Mouse (Mus musculus) gastrocnemius, postnatal 25 days (tissue): ENCODE data around the gene Grap. TPM values are rescaled to one million over a fixed set of nuclear protein-coding genes. Genes with fewer than 3 reads are reported as not detected.

Source experiments
- DNase-seq: peaks from one replicate; pipeline ENCODE4 v3.0.0; 2022
- total RNA-seq, 2 experiments: library from RNA; stranded (reverse); gene quantifications; 1 replicate in 1 of 2; 2 replicates in 1 of 2; pipeline ENCODE4 v1.2.3; 2021

Grap gene
- total RNA-seq, 2 experiments from 2014 or later: 4.0 to 5.9 TPM

- DNase-seq: no peak
Measured at GRCm38 (mm10) chr11:61656148-61656850, 3.2 kb downstream of the Grap start.

DNA sequence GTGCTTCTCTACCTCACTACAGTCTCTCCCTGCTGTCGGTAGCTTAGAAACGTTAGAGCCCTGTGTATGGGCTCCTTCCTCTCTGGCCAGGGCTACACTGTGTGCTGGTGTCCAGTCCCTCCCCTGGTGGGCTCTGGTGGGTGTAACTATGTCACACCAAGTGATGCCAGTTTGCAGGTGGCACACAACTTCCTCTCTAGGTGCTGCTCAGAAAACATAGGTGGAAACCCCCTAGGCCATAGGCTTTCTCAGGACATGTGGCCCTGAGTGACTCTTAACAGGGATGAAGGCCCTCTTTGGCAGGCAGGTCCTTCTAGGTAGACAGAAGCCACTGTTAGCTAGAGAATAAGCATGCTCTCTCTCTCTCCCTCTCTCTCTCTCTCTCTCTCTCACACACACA is 4.4 kb downstream of the Grap start:
- no peak for DNase-seq

DNA sequence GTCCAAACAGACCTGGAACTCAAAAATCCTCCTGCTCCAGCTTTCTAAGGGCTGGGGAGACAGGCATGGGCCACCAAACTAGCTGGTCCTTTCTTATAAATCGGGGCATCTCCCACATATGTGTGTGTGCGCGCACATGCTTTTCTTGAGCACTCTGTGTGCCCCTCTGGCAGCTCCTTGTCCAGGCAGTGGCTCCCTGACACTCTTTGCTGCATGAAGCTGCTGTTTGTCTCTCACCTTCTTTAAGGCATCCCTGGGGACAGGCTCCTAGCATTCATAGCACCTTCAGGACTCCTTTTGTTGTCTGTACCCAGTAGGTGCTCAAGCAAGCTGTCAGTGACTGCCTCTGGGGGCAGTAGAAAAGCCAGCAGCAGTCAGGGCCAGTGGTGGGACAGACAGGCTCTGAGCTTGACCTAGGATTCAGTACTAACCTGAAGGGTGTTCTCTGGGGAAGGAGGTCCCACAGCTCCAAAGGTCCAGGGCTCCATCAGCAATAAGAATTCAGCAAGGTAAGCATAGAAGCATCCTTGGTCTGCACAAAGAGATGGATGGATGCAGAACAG is 5.4 kb downstream of the Grap start:
- DNase-seq: no peak

- DNase-seq: no peak
Measured at GRCm38 (mm10) chr11:61659011-61659858, 6.2 kb downstream of the Grap start.

GRCm38 (mm10) chr11:61660001-61660400 is 6.9 kb downstream of the Grap start:
- no peak for DNase-seq

GRCm38 (mm10) chr11:61660806-61661392 is 7.8 kb downstream of the Grap start:
- no peak for DNase-seq

- no peak for DNase-seq
Measured at GRCm38 (mm10) chr11:61662189-61662588, 9.1 kb downstream of the Grap start.

DNA sequence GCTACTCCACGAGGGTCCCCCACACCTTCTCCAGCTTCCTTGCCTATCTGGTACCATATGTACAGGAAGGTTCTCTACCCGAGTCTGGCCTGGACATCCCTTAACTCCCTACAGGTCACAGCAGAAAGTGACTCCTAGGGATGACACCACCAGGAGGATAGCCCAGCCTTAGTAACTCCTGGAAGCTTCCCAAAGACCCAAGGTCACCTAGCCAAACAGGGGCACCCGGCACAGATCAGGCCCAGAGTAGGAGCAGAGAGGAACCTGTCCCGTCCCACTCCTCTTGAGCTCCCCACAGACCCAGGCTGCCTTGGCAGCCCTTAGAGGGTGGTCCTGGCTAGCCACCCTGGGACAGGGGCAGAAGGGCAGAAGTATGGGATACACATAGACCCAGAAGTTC is 12.3 kb downstream of the Grap start:
- DNase-seq: no peak

DNA sequence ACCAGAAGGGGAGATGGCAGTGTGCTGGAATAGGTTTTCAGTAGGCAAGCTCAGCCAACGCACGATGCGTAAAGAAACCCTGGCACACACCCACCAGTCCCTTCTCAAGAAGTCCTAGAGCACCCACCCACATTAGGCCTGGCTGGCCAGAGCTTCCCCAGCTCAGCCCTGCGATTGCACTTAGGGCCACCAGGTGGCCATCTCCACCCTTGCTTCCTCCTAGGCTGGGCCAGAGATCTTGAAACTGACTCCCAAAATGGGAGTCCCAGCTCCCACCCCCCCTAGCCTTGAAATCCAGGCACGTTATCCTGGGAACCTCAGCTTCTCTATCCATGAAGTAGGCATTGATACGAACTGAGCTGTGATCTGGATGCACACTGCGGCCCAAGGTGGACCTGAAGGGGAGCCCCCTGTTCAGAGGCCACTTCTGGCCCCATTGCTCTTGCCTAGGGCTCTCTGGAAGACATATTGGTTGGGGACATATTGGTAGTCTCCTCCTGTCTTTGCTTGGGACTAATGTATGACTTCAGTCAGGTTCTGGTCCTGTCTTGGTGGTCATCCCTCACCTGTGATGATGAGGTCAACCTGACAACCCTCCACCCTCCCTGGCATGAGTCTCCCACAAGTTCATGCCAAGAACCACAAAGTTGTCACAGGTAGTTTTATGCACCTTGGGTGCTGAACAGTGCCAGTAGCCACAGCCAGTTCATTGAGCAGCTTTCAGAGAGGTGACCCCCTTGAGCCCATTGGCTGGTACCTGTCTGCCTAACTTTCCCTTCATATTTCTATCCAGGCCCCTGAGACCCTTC is 13.1 kb downstream of the Grap start:
- DNase-seq: no peak

- DNase-seq: no peak
Measured at GRCm38 (mm10) chr11:61667248-61667647, 14.2 kb downstream of the Grap start.

- DNase-seq: no peak
Measured at GRCm38 (mm10) chr11:61667782-61668181, 14.7 kb downstream of the Grap start.

DNA sequence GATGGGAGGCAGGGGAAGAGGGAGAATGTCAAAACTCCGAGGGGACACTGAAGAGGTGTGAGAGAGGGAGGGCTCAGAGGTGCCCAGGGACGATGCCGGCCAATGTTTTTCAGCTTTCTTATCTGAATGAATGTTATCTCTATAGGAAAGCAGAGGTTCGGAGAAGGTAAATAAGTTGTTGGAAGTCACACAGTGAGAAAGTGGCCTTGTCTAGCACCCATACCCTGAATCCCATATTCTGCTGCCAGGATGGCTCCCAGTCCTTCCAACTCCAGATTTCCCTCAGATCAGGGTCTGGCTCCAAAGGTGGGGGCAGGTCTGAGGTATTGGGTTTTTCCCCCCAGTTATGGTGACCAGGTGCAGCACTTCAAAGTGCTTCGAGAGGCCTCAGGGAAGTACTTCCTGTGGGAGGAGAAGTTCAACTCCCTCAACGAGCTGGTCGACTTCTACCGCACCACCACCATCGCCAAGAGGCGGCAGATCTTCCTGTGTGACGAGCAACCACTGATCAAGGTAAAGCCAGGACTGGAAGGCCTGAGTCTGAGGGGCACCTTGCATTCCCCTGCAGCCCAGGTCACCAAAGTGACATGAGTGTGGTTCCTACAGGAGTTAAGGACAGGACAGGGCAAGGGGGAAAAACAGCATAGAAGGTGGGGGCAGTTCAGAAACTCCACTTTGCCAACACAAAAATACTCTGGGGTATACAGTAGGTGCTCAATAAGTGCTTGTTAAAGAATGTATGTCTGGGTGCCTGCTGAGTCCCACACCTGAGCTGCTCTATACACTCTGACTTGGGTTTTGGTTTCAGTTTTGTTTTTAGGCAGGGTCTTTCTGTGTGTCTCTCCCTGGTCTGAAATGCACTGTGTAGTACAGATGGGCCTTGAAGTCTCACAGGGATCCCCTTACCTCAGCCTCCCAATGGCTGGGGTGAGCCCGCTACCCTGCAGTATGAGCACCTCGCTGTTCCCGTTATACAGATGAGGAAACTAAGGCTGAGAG is 16.7 kb downstream of the Grap start:
- no peak for DNase-seq

GRCm38 (mm10) chr11:61671781-61672383 is 18.8 kb downstream of the Grap start:
- no peak for DNase-seq

- no peak for DNase-seq
Measured at GRCm38 (mm10) chr11:61673686-61674085, 20.6 kb downstream of the Grap start.

DNA sequence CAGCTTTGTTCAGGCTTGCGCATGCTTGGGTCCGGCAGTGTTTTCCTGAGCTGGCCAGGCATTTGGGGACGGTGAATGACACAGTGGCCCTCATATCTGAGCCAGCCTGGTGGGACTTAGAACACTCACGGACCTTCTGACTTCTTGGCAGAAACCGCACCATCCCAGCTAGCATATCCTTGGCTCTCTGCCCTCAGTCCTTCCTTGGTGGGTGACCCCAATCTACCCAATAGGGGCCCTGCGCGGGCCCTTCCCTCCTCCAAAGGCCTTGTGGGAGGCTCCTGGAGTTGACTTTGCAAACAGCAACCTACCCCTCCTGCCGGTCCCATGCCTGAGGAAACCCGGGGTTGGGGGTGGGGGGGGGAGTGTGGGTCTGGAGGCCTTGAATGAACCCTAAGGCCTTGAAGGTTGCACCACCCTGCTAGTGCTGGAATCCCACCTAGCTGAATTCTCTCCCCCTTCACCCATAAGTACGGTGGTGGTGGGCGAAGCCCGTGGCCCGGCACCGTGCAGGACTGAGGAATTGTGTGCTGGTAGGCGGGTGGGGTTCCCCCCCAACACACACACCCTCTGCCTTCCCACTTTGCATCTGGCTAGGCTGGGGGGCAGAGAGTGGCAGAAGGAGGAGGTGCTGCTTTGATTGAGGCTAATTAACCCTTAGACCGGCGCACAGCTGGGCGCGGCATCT is 21.2 kb downstream of the Grap start:
- no peak for DNase-seq

GRCm38 (mm10) chr11:61674839-61675159 is 21.7 kb downstream of the Grap start:
- no peak for DNase-seq

- DNase-seq: no peak
Measured at GRCm38 (mm10) chr11:61675332-61675731, 22.3 kb downstream of the Grap start.

DNA sequence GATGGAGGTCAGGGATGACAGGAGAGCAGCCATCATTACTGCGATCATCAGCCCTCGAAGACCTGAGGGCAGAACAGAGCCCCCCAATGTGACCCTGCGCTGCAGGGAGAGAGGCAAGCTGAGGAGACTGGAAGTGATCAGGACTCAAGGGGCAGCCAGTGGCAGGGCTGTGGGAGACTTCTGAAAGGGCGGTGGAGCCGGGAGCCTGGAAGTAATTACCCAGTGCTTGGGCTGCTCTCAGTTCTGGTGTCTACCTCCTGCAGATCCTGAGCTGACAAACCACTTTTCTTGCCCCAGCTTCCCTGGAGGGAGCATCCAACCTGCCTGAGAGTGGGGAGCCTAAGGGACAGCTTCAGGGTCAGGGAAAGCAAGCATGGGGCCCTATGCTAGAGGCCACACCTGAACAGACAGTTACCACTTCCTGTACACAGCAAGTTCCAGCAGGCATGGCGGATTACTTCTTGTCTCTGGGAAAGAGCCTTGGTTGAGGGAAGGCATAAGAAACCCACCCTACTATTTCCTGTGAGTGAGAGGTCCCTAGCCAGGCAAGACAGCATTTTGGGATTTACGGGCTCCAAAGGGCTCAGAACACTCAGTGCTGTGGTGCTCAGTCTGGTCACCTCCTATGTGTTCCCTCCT is 23.3 kb downstream of the Grap start:
- no peak for DNase-seq

DNA sequence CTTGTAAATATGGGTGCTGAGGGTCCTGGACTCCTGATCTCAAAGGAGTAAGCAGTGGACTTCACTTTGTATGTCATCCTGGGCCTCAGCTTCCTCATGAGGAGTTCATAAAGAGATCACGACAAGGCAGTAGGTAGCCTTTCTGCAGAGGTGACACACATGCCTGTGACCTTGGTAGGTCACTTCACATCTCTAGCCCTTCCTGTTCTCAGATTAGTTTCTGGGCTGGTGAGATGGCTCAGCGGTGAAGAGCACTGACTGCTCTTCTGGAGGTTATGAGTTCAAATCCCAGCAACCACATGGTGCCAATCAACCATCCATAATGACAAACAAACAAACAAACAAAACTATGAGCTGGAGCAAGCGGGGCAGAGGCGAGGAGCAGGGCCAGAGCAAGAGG is 24.6 kb downstream of the Grap start:
- no peak for DNase-seq
